Mouse (Mus musculus) testis, adult 2 months (tissue): ENCODE data around the gene Snd1. TPM values are rescaled to one million over a fixed set of nuclear protein-coding genes. Genes with fewer than 3 reads are reported as not detected.

Source experiments
- H3K27ac ChIP-seq: fragments of 200-500 bp; 2 replicates; pipeline ENCODE4 v1.5.1; 2012; ENCODE audit warnings: low read depth, low read length; ENCODE audit not compliant: control insufficient read depth, insufficient read depth
- H3K27me3 ChIP-seq: fragments of 200-500 bp; 2 replicates; pipeline ENCODE4 v1.6.1; 2012; ENCODE audit warnings: mild to moderate bottlenecking, low read length, moderate library complexity; ENCODE audit not compliant: control insufficient read depth, insufficient read depth
- H3K36me3 ChIP-seq: fragments of 200-500 bp; 2 replicates; pipeline ENCODE4 v1.6.1; 2012; ENCODE audit warnings: mild to moderate bottlenecking, low read length; ENCODE audit not compliant: control insufficient read depth, insufficient read depth
- H3K4me1 ChIP-seq: fragments of 200-500 bp; 2 replicates; pipeline ENCODE4 v1.6.1; 2012; ENCODE audit warnings: low read length; ENCODE audit not compliant: control insufficient read depth, insufficient read depth
- H3K4me3 ChIP-seq: fragments of 200-500 bp; 2 replicates; pipeline ENCODE4 v1.5.1; 2012; ENCODE audit warnings: low read depth, mild to moderate bottlenecking, low read length, moderate library complexity, mixed read lengths; ENCODE audit not compliant: control insufficient read depth
- CTCF ChIP-seq: fragments of 200-500 bp; IDR thresholded peaks from 2 replicates; pipeline ENCODE4 v1.5.1; 2012; ENCODE audit warnings: low read depth, mild to moderate bottlenecking, inconsistent platforms, low read length, moderate library complexity; ENCODE audit not compliant: control insufficient read depth, insufficient read depth, insufficient replicate concordance
- POLR2A ChIP-seq: fragments of 200-500 bp; IDR thresholded peaks from 2 replicates; pipeline ENCODE4 v1.6.1; 2012; ENCODE audit warnings: low read depth, mild to moderate bottlenecking, inconsistent platforms, low read length, moderate library complexity; ENCODE audit not compliant: control insufficient read depth
- polyA plus RNA-seq: library from polyadenylated mRNA; depleted of rRNA; stranded (reverse); fragments of >200 nt; gene quantifications from 2 replicates; pipeline ENCODE4 v1.2.3, GENCODE M21; 2012

Snd1 gene
- polyA plus RNA-seq, 1 experiment: 11.4 TPM

GRCm38 (mm10) chr6:28449253-28449652 lies 25.7 kb upstream of the Snd1 start, which contains the start of gene Pax4:
TSS of gene Pax4 (minus strand) at chr6:28449353.
- Histone ChIP-seq H3K4me1 (no peaks in the 10 kb centered on the region), H3K36me3 (no peaks in the 10 kb centered on the region), H3K27ac (no peak within 1 kb of the TSS), H3K4me3 (no peak within 1 kb of the TSS), H3K27me3 (no peaks in the 10 kb centered on the region)
- TF ChIP-seq POLR2A: no peak

- TF ChIP-seq POLR2A (no peak), CTCF (no peak)
- no peaks in the 10 kb centered on the region for H3K27me3 ChIP-seq
Observed at GRCm38 (mm10) chr6:28450481-28450880, 24.5 kb upstream of the Snd1 start.

GRCm38 (mm10) chr6:28450977-28451376 lies 24.0 kb upstream of the Snd1 start:
- Histone ChIP-seq H3K27ac (no peak overlapping the region), H3K4me3 (no peak overlapping the region), H3K4me1 (no peaks in the 10 kb centered on the region), H3K36me3 (no peaks in the 10 kb centered on the region), H3K27me3 (no peaks in the 10 kb centered on the region)
- TF ChIP-seq POLR2A: no peak
- TF ChIP-seq CTCF: no peak

More at GRCm38 (mm10) chr6:28450481-28450880, 24.5 kb upstream of the Snd1 start:
- H3K4me3 ChIP-seq: no peak overlapping the region
- H3K4me1 ChIP-seq: no peaks in the 10 kb centered on the region
- no peak overlapping the region for H3K27ac ChIP-seq
- H3K36me3 ChIP-seq: no peaks in the 10 kb centered on the region

- Histone ChIP-seq H3K27me3 (no peaks in the 10 kb centered on the region), H3K36me3 (no peaks in the 10 kb centered on the region), H3K4me3 (no peak overlapping the region), H3K4me1 (no peaks in the 10 kb centered on the region), H3K27ac (no peak overlapping the region)
- no peak for TF ChIP-seq POLR2A
- no peak for TF ChIP-seq CTCF
Observed at GRCm38 (mm10) chr6:28459221-28459668, 15.7 kb upstream of the Snd1 start.

- no peak overlapping the region for H3K4me3 ChIP-seq
- TF ChIP-seq CTCF (peak; percentile 56; the same call in 1 of the 2 replicates), POLR2A (no peak)
- H3K36me3 ChIP-seq: no peaks in the 10 kb centered on the region
- H3K27ac ChIP-seq: no peak overlapping the region
- no peaks in the 10 kb centered on the region for H3K4me1 ChIP-seq
- no peaks in the 10 kb centered on the region for H3K27me3 ChIP-seq
Observed at GRCm38 (mm10) chr6:28460534-28460933, 14.4 kb upstream of the Snd1 start.

GRCm38 (mm10) chr6:28464630-28465029 lies 10.3 kb upstream of the Snd1 start:
- Histone ChIP-seq H3K4me3 (no peak overlapping the region), H3K4me1 (no peaks in the 10 kb centered on the region), H3K36me3 (no peaks in the 10 kb centered on the region), H3K27ac (no peak overlapping the region), H3K27me3 (no peaks in the 10 kb centered on the region)
- TF ChIP-seq POLR2A: no peak
- no peak for TF ChIP-seq CTCF

- no peak overlapping the region for H3K4me3 ChIP-seq
- H3K36me3 ChIP-seq: no peaks in the 10 kb centered on the region
- H3K27me3 ChIP-seq: no peaks in the 10 kb centered on the region
Observed at GRCm38 (mm10) chr6:28470017-28470602, 4.8 kb upstream of the Snd1 start.

More at GRCm38 (mm10) chr6:28470017-28470602, 4.8 kb upstream of the Snd1 start:
- no peak for TF ChIP-seq POLR2A
- no peak for TF ChIP-seq CTCF
- H3K4me1 ChIP-seq: no peaks in the 10 kb centered on the region
- H3K27ac ChIP-seq: no peak overlapping the region
